Mouse (Mus musculus) lung, adult 2 months (tissue): ENCODE data around the gene Calm2. TPM values are rescaled to one million over a fixed set of nuclear protein-coding genes. Genes with fewer than 3 reads are reported as not detected.

Source experiments
- DNase-seq: peaks from one replicate; pipeline ENCODE4 v3.0.0; 2022
- H3K4me1 ChIP-seq: fragments of 200-500 bp; 2 replicates; pipeline ENCODE4 v1.6.1; 2011; ENCODE audit warnings: low read length; ENCODE audit not compliant: control insufficient read depth, insufficient read depth
- H3K4me3 ChIP-seq: fragments of 200-500 bp; replicated peaks from 2 replicates; pipeline ENCODE3; 2011; ENCODE audit warnings: low read depth, mild to moderate bottlenecking, control low read depth, low read length; ENCODE audit errors: extremely low read depth
- CTCF ChIP-seq: fragments of 200-500 bp; IDR thresholded peaks from 2 replicates; pipeline ENCODE4 v1.5.1; 2011; ENCODE audit warnings: mild to moderate bottlenecking, low read length, control low read depth; ENCODE audit not compliant: insufficient read depth
- POLR2A ChIP-seq: fragments of 200-500 bp; IDR thresholded peaks from 2 replicates; pipeline ENCODE4 v1.6.1; 2011; ENCODE audit warnings: low read depth, mild to moderate bottlenecking, control low read depth, low read length, borderline replicate concordance; ENCODE audit errors: extremely low read depth
- WGBS: fragments of 180-500 bp; shearing (Covaris S2); methylation state at CpG from one replicate; pipeline ENCODE4 v1.1.7; 2018; 5-methylcytosine and 5-hydroxymethylcytosine counted together
- polyA plus RNA-seq: library from polyadenylated mRNA; depleted of rRNA; stranded (reverse); fragments of >200 nt; gene quantifications from 2 replicates; pipeline ENCODE4 v1.2.3, GENCODE M21; 2012

Gene Calm2
- polyA plus RNA-seq, 1 experiment, result 85.2 TPM

- Histone ChIP-seq H3K4me3 (peak overlapping the region; percentile 82), H3K4me1 (peaks cover 14% of the 10 kb centered on the region)
- DNase-seq, result peak; percentile 47
- 1% methylated on average over 68 of the region's 86 CpGs for WGBS
- TF ChIP-seq CTCF, result no peak
- TF ChIP-seq POLR2A, result 0 out of 2 replicates have a peak, but pooled peaks have one; percentile 3
Observed at GRCm38 (mm10) chr17:87445917-87446766, 593 bp downstream of the Calm2 start.

GRCm38 (mm10) chr17:87445337-87445916 is 1.3 kb downstream of the Calm2 start:
- TF ChIP-seq CTCF (no peak), POLR2A (no peak)
- peaks cover 14% of the 10 kb centered on the region for H3K4me1 ChIP-seq
- H3K4me3 ChIP-seq, result peak overlapping the region; percentile 82
- no peak for DNase-seq
- under 1% methylated on average over 13 of the region's 13 CpGs for WGBS

DNA sequence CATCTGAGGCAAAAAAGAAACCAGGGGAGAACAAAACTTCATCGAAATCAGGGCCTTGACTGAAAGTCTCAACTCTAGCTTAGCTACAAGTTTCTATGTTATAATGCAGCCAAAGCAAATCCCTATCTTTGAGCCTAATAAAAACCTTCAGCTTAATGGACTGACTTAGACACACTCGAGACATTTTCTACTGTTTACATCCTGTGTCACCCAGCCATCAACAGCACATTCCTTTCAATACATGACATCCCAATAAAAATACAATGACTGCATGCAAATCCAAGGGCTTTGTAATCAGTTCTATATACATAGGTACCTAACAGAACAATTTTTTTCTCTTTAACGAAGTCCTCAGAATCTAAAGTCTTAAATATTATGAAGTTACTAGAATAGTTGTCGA is 2.0 kb downstream of the Calm2 start:
- H3K4me1 ChIP-seq, result peaks cover 14% of the 10 kb centered on the region
- no peak for TF ChIP-seq POLR2A
- TF ChIP-seq CTCF, result no peak
- WGBS, result 12% methylated on average over 4 of the region's 4 CpGs
- H3K4me3 ChIP-seq, result peak overlapping the region; percentile 9
- DNase-seq, result no peak

GRCm38 (mm10) chr17:87441537-87441936 is 5.2 kb downstream of the Calm2 start:
- 30% methylated on average over 2 of the region's 2 CpGs for WGBS
- DNase-seq, result no peak

DNA sequence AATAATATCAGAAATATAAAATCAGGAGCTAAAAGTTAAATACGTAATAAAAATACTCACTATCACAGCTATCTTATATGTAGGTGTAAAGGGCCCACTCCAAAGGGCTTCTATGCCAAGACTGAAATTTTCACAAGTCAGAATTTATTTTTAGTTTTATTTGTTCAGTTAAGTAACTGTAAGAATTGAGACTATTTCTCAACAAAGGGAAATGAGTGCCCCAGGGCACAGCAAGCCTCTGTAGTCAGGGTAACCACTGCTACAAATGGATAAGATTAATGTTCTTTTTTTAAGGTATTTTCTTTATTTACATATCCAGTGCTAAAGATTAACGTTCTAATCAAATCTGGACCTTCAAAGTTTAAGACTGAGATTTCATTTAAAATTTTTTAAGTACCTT is 7.3 kb downstream of the Calm2 start:
- TF ChIP-seq POLR2A (no peak), CTCF (no peak)
- Histone ChIP-seq H3K4me3 (no peak overlapping the region), H3K4me1 (peaks cover 20% of the 10 kb centered on the region)
- DNase-seq, result no peak
- 47% methylated on average over 2 of the region's 2 CpGs for WGBS

More at GRCm38 (mm10) chr17:87441537-87441936, 5.2 kb downstream of the Calm2 start:
- Histone ChIP-seq H3K4me1 (peaks cover 20% of the 10 kb centered on the region), H3K4me3 (no peak overlapping the region)
- TF ChIP-seq CTCF (no peak), POLR2A (no peak)

DNA sequence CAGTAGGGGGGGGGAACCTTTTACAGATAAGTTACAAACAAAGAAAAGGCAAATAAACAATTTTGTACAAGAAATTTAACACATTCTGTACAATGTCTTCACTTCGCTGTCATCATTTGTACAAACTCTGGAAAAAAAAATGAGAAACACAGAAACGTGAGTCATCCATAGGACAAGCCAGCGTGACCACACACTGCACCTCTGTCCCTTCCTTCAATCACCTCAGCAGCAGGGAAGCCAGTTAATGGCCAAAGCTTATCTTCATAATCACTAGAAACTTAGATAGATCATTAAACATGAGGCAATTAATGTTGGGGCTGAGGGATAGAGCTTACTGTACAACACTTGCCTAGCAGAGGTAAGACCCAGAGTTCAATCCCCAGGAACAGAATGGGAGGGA is 12.8 kb downstream of the Calm2 start:
- 87% methylated on average over 3 of the region's 3 CpGs for WGBS
- DNase-seq, result no peak

DNA sequence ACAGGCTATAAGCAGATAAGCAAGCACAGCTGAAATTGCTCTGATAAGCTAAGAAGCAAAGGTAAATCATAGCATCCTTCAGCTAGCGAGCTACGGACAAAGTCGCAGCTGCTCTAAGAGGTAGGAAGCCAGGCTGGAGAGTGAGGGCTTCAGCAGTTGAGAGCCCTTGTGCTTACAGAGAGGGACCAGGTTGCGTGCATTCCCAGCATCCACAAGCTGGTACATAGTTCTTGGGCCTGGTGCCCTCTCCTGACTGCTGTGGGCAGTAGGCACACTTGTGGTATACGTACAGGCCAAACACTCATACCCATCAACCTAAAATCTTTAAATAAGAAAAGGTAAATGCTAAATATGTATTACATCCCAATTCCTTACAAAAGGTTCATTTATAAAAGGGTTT is 14.0 kb downstream of the Calm2 start:
- peaks cover 4% of the 10 kb centered on the region; the same call in 1 of the 2 replicates for H3K4me1 ChIP-seq
- WGBS, result 79% methylated on average over 5 of the region's 5 CpGs

More for the DNA sequence above, 12.8 kb downstream of the Calm2 start:
- Histone ChIP-seq H3K4me1 (peaks cover 4% of the 10 kb centered on the region; the same call in 1 of the 2 replicates), H3K4me3 (no peak overlapping the region)
- TF ChIP-seq POLR2A, result no peak
- no peak for TF ChIP-seq CTCF

DNA sequence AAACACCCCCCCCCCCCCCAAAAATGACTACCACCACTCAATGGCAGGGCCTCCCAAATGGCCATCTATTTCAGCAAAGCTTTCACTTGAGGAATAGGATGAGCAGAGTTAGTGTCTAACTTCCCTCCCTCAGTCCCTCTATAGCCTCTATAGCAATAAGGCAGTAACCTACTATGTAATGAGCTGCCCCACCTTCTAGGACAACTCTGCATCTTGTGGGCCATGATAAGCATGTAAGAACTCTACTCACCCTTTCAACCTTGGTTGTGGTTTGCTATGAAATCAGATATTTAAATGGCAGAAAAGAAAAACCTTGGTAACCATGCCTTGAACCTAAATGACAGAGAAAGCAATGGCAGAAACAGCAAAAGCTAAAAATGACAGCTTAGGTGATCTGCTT is 14.4 kb downstream of the Calm2 start:
- Histone ChIP-seq H3K4me1 (peaks cover under 1% of the 10 kb centered on the region; the same call in 1 of the 2 replicates), H3K4me3 (no peak overlapping the region)
- DNase-seq, result no peak
- TF ChIP-seq CTCF, result no peak
- no peak for TF ChIP-seq POLR2A

More for the DNA sequence above, 14.0 kb downstream of the Calm2 start:
- H3K4me3 ChIP-seq, result no peak overlapping the region
- DNase-seq, result no peak
- TF ChIP-seq CTCF (0 out of 2 replicates have a peak, but pooled peaks have one; percentile 2), POLR2A (no peak)

DNA sequence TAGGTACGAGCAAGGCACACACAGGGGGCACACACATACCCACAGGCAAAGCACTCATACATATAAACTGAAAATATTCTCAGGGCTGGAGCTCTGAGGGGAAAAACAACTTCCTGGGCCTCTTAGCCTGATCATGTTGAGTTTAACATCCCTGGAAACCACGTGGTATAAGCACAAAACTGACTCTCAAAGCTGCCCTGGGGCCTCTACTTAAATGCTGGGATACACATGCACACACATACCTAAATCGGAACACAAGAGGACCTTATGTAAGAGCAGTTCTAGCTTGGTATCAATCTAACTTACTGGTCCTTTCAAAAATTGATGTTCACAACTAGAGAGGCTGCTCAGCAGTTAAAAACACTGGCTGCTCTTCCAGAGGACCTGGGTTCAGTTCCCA is 17.3 kb downstream of the Calm2 start:
- DNase-seq, result no peak
- no peaks in the 10 kb centered on the region for H3K4me1 ChIP-seq
- TF ChIP-seq CTCF, result no peak
- WGBS, result 76% methylated on average over 3 of the region's 3 CpGs
- H3K4me3 ChIP-seq, result no peak overlapping the region

DNA sequence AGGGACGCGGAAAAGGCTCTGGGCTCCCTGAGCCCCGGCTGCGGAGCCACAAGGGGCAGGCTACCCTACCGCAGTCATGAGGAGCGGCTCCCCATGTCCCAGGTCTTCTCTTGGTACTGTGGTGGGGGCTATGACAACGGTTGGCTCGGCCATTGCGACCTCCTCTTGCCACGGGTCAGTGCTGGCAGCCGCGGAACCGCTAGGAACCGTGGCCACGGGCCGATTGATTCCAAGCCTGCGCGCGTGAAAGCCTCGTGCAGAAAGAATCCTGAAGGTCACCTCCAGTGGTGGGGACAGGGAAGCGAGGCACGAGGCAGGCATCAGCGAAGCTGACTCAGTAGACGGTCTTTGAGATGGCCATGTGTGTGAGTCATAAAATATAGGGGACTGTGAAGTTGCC is 19.2 kb downstream of the Calm2 start, which contains the start of gene Stpg4:
Stpg4 (minus strand) TSS at position 231 of the 400 bp plus-strand sequence.
- DNase-seq, result no peak
- no peak within 1 kb of the TSS for H3K4me3 ChIP-seq
- H3K4me1 ChIP-seq, result no peaks in the 10 kb centered on the region
- WGBS, result 64% methylated on average over 24 of the region's 24 CpGs
- TF ChIP-seq CTCF, result no peak
- TF ChIP-seq POLR2A, result no peak
